Mouse (Mus musculus): Measurements from ENCODE around the gene Rheb.

GRCm38 (mm10) chr5:24825365-24826055 lies 16.9 kb downstream of the Rheb start:
- TF ChIP-seq GATA1 (IDR thresholded peaks at IDR 0.05; ENCODE audit: borderline replicate concordance, low read length), result no peak
- no peak for TF ChIP-seq FLI1 (IDR thresholded peaks at IDR 0.05; ENCODE audit: low read length)
